Mouse (Mus musculus) left cerebral cortex, postnatal 36 days (tissue): ENCODE data around the gene Gm8127. TPM values are rescaled to one million over a fixed set of nuclear protein-coding genes. Genes with fewer than 3 reads are reported as not detected.
"Not testable (repeated sequence)": the region's sequence is repeated elsewhere in the genome, so short reads cannot be mapped to it uniquely, and the experiment has no call there.

Source experiments
- DNase-seq, 2 experiments: peaks; one replicate each; pipeline ENCODE4 v3.0.0; 2021 to 2022; ENCODE audit warnings: low spot score in 2 of 2, mixed read lengths in 1 of 2
- intact Hi-C: fragments of 180-260 bp; cut with DNase I; formaldehyde crosslinking; loops from one replicate; pipeline ENCODE4 v1.15.1; 2025
- total RNA-seq, 2 experiments: library from RNA; stranded (reverse); gene quantifications; 2 replicates each; pipeline ENCODE4 v1.2.3; 2021

Gm8127 gene
- total RNA-seq = not detected

DNA sequence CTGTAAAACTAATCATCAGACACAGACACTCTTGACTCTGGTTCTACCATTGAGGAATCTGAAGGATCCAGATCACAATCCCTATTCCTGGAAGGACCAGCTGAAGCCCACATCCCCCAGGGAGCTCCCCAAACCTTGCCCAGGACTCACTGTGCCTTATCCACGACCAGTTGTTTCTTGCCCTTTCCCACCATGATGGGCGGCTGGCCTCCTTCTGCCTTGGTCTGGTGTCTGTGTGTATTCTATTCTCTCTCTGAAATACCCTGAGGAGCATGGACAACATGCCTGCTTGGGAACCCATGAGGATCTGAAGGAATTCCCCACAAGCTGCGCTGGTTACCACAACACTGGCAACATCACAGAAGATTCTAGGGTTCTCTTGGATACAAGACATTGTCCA is at the start of gene Gm8127:
Gm8127 (minus strand) TSS at position 330 of the 400 bp plus-strand sequence.
- intact Hi-C loops, DNase-seq: not testable (repeated sequence)

DNA sequence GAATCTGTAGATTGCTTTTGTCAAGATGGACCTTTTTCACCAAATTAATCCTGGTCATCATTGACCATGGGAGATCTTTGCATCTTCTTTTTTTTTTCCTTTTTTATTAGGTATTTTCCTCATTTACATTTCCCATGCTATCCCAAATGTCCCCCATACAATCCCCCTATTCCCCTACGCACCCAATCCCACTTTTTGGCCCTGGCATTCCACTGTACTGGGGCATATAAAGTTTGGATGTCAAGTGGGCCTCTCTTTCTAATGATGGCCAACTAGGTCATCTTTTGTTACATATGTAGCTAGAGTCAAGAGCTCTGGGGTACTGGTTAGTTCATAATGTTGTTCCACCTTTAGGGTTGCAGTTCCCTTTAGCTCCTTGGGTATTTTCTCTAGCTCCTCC is 44.0 kb upstream of the Gm8127 start:
- intact Hi-C loops, DNase-seq: not testable (repeated sequence)

DNA sequence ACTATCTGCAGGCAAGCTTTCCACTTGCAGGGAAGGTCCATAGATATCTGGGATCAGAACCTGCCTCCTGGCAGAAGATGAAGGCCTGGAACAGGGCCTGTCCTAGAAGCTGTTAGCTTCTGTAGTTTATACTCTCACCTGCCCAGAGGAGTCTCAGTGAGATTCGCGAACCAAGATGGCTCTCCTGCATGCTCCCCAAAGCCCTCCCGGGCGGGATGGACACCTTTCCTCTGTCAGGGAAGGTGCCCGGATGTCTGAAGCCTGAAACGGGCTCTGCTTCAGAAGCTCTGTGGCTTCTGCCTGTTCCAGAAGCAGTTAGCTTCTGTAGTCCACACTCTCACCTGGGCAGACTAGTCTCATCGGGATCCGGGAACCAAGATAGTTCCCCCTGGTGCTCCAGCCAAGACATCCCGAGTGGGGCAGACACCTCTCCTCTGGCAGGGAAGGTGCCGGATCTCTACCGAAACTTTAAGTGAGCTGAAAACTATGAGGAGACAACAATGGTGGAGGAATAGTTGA is 37.8 kb upstream of the Gm8127 start:
- DNase-seq, intact Hi-C loops: not testable (repeated sequence)

DNA sequence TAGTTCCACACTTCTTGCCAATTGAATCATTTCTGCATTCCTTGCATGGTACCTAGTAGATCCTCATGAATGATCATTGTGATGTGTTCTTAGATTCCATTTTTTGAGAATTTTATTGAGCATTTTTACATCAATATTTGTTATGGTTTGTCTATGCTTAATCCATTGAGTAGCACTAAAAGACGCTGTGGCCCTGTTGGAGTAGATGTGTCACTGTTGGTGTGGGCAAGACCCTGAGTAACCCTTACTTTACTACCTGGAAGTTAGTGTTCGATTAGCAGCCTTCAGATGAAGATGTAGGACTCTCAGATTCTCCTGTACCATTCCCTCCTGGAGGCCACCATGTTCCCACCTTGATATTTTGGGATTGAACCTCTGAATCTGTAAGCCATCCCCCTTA is 35.0 kb upstream of the Gm8127 start:
- intact Hi-C loops, DNase-seq: not testable (repeated sequence)

- intact Hi-C loops = not testable (repeated sequence)
Measured at GRCm38 (mm10) chr14:43319516-43319915, 25.9 kb upstream of the Gm8127 start.

DNA sequence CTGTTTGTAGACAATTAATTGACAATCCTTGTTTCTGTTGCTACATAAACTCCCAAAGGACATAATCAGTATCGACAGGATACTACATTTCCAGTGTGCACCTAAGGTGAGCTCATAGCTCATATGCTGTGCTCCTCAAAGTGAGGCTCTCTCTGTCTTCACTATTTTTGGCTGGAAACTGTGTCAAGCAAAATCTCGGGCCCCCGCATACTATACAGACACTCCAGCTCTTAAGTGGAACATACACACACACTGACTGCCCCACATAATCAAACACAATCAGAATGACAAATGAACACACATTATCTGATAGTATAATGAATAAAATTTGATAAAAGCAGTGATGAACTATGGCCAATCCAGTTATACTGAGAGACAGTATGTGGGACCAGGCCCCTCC is 15.0 kb downstream of the Gm8127 start:
- peak; percentile 70 to 81 for DNase-seq
- intact Hi-C loops = loop anchor here (10.0 kb wide), 1 partner anchor 276 kb away; no protein-coding TSS in a partner anchor

More at GRCm38 (mm10) chr14:43319516-43319915, 25.9 kb upstream of the Gm8127 start:
- DNase-seq = not testable (repeated sequence)

DNA sequence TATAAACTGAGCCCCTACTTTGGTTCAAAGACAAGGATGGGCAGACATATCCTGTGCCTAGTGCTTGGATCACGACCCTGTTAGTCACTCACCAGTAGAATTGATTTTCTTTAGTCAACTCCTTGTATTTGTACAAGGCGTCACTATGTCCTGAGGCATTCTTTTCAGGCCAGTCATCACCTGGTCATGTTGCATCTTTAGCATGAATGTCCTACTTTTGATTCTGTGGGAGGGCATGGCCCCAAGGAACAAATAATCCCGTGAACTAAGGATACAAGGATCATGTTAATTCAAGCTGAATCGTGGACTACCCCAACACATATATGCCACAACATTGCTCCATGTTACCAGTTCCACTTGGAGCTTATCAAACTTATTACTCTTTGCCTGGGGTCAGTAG is 15.5 kb downstream of the Gm8127 start:
- intact Hi-C loops = loop anchor here (10.0 kb wide), 1 partner anchor 277 kb away; no protein-coding TSS in a partner anchor
- not testable (repeated sequence) for DNase-seq

- DNase-seq = not testable (repeated sequence)
- intact Hi-C loops = loop anchor here (10.0 kb wide), 1 partner anchor 277 kb away; no protein-coding TSS in a partner anchor
Measured at GRCm38 (mm10) chr14:43277468-43277867, 16.2 kb downstream of the Gm8127 start.

DNA sequence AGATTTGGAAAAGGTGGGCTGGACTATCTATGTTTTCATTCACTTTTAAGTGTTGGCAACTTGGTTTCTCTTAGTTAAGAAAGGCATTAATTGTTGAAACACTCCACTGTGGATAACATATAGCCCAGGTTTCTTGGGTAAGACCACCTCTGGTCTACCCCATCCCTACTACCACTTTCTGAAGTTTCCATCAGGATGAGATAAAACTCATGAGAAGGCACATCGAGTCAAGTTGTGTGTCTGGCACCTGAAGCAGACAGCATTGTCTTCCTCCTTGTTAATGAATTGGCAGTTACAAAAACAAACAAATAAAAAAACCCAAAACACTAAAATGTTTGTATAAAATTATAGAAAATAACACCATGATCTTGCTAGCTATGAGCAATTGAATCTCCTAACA is 17.9 kb downstream of the Gm8127 start:
- intact Hi-C loops = loop anchor here (10.0 kb wide), 1 partner anchor 279 kb away; no protein-coding TSS in a partner anchor

DNA sequence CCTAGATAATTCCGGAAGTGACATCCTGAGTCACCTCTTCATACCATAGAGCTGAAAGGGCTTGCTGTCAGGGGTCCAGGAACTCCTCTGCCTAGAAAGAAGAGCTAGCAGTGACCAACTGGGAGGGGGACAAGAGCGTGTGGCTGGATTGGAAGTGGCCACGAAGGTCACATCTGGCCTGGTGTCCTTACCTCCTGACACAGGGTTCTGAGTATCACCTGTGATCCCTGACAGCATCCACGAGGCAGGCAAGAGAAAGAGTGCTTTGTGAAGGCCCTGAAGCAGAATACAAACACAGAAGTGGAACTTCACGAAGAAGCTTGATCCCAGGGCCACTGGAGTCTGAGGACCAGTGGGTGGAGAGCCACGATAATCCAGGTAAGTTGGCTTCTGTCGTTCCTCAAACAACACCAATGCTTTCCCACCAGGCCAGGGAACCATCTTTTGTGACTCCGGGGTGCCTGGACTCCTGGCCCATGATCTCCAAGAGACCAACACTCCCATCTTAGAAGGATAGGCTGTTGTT is 18.6 kb downstream of the Gm8127 start, which contains the start of gene Gm9732:
Gm9732 (plus strand) TSS at position 51 of the 526 bp plus-strand sequence.
- intact Hi-C loops = loop anchor here (10.0 kb wide), 1 partner anchor 280 kb away; no protein-coding TSS in a partner anchor
- DNase-seq = not testable (repeated sequence)

More for the DNA sequence above, 17.9 kb downstream of the Gm8127 start:
- DNase-seq = not testable (repeated sequence)

GRCm38 (mm10) chr14:43273161-43273560 is 20.5 kb downstream of the Gm8127 start:
- not testable (repeated sequence) for DNase-seq
- intact Hi-C loops = loop anchor here (10.0 kb wide), 1 partner anchor 282 kb away; no protein-coding TSS in a partner anchor

DNA sequence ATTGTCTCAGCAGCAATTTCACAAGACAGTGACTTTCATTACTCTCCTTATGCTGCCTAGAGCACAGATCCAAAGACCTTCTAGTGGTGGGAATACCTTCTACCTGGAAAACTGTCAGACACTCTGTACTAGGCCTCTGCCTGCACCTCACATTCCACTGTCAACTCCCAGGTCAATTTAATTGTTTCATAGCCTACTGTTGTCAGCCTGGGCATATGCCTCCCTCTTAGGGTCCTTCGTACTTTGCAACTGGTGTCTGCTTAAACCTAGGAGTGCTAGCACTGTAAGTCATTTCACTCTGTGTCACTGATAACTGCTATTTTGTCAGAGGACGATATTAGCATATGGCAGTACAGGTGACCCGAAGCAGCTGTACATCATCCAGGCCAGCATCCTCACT is 24.4 kb downstream of the Gm8127 start:
- intact Hi-C loops, DNase-seq: not testable (repeated sequence)

GRCm38 (mm10) chr14:43268521-43269084 is 25.0 kb downstream of the Gm8127 start:
- intact Hi-C loops = not testable (repeated sequence)
- peak in 1 of 2 experiments; percentile 60 for DNase-seq

GRCm38 (mm10) chr14:43263421-43263820 is 30.2 kb downstream of the Gm8127 start:
- DNase-seq, intact Hi-C loops: not testable (repeated sequence)

DNA sequence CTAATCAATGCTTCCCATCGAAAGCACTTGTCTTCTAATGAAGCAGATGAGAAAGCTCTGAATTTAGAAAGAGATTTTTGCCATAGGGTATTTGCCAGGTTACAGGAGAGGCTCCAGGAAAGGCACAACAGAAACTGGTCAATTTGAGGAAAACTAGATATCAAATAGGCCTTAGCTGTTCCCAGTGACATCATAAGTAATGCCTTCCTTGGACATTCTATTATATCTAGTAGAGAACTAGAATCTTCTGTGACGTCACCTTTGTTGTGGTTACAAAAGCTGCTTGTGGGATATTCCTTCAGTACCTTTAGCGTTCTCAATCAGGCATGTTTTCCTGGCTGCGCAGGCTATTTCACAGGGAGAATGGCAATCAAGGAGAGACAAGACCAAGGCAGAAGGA is 35.3 kb downstream of the Gm8127 start, which contains the start of gene Gm8126:
Gm8126 (plus strand) TSS at position 301 of the 400 bp plus-strand sequence.
- intact Hi-C loops, DNase-seq: not testable (repeated sequence)

- DNase-seq, intact Hi-C loops: not testable (repeated sequence)
Measured at GRCm38 (mm10) chr14:43256511-43256910, 37.1 kb downstream of the Gm8127 start.

DNA sequence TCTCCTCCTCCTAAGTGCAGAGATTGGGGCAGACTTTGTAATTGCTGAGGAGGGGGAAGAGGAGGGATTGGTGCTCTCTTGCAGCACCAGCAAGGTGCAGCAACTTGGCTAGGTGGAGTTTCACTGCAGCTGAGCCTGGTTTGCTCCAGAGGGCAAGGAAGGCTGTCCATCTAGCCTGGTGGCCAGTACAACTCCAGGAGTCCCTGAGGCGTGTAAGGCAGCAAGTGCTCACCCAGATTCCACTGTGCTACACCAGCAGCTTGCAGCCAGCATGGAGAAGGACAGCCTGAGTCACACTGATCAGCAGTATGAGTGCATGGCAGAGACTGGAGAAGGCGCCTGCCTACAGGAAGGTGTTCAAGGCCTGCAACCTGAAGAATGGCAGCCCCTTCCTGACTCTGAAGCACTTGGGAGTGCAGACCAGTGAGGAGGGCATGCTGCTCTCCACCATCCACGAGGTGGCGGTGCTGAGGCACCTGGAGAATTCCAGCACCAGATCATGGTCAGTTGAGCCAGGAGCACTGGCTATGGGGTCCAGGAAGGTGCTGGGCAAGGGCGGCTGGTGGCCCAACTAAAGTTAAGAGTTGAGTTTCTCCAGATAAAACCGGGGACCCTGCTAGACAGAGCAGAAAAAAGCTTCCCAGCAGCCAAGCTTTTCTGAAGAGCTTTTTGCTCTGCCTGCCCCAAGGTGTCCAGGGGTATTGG is 42.9 kb downstream of the Gm8127 start:
- DNase-seq, intact Hi-C loops: not testable (repeated sequence)

DNA sequence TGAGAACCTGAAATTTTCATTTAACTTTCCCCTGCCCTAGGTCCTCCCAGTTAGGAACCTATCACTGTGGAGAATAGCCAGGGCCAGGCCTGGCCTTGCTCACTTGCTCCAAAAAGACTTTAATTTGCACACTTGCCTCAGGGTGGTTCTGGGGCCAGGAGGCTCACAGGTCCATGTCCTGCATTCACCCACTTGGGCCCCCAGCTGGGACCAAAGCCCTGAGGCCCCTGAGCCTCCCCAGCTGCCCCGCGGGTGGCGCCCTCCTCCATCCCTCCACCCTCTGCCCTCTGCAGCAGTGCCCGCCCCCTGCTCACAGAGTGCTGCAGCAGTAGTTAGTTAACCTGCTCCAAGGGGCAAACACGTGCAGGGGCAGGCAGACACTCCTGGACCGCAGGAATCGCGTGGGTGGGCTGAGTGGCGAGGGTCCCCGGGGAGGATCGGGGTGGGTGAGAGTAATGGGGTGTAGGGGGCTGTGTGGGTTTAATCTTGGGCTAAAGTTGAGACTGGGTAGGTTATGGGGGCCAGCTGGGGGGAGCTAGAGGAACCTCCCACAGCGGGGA is 43.9 kb downstream of the Gm8127 start:
- DNase-seq, intact Hi-C loops: not testable (repeated sequence)
